Mouse (Mus musculus) CD4-positive, CD25-positive, alpha-beta regulatory T cell, adult 2 months (primary cell): Measurements from ENCODE around the gene Htr5b.

ENCODE experiments used
- DNase-seq: peaks from one replicate; pipeline ENCODE4 v3.0.0-alpha.2; 2012; ENCODE audit warnings: low read depth, low spot score

The Htr5b gene

DNA sequence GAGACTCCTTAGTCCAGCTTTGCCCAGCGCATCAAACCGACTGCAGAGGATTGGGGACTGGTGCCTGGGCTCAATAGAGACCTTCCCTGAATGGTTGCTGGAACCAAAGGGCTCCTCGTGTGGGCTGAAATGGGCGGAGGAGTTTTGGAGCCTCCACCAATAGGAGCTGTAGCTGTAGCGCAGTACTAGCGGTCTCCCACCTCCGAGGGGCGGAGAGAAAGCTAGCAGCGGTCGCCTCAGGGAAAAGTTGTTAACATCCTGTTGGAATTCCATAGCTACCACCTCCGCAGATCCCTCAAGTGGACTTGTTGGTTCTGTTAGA lies at the start of gene Htr5b:
Htr5b (minus strand) TSS at position 67 of the 322 bp plus-strand sequence.
- DNase-seq, result no peak

DNA sequence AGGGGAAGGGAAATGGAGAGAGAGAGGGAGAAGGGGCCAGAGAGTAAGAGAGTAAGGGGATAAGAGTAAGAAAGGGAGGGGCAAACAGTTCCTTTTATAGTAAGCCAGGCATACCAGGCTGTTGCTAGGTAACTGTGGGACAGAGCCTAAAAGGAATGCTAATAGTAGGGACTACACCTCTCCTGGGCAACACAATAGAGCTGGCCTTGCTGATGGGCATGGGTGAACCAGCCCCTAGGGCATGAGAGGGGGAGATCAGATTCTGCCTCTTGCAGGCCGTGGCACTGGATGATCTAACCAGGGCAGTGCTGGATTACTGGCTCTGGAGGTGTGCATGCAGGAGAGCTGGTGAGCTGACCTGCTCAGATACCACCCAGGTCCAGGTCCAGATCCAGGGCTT lies 49.2 kb upstream of the Htr5b start:
- no peak for DNase-seq

DNA sequence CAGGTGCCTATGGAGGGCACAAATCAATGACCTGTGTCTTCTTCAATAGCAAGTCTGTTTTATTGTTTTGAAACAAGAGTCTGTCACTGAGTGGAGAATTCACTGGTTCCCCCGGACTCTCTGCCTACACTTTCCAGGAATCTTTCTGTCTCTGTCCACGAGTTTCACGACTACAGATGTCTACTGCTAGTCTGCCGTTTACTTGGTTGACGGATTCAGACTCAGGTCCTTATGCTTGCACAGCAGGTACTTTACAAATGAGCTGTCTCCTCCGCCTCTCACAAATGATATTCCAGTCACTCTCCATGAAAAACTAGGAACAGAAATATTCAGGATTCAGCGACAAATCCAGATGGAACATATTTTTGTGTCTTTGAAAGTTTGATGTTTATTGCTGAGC lies 42.3 kb upstream of the Htr5b start:
- DNase-seq, result no peak

- peak; percentile 96 for DNase-seq
These were observed 39.5 kb upstream of the Htr5b start, which contains the start of gene Ddx18 for GRCm38 (mm10) chr1:121567521-121568489. Ddx18 (minus strand) TSS chr1:121567989.

- no peak for DNase-seq
These were observed 29.6 kb upstream of the Htr5b start for GRCm38 (mm10) chr1:121557861-121558260.

- DNase-seq, result no peak
These were observed 23.2 kb upstream of the Htr5b start for GRCm38 (mm10) chr1:121551457-121551835.

- DNase-seq, result no peak
These were observed 22.7 kb upstream of the Htr5b start for GRCm38 (mm10) chr1:121550801-121551456.

DNA sequence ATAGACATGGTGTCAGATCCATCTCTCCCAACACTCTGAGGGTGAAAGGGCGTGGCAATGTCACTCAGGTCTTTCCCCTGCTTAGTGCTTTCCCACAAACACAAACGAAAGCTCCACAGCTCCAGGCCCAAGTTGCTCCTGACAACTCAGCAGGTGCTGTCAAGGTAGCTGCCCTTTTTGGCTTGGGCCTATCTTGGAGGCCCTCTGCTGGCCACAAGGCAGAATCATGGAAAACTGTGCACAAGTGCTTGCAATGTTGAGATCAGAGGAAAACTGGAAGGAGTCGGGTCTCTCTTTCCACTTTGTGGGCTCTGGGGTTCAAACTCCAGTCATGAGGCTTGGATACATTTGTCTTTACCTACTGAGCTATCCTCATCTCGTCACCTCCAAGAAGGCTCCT lies 21.2 kb upstream of the Htr5b start:
- DNase-seq, result peak; percentile 7

GRCm38 (mm10) chr1:121548667-121549066 lies 20.4 kb upstream of the Htr5b start:
- no peak for DNase-seq

GRCm38 (mm10) chr1:121546844-121547243 lies 18.6 kb upstream of the Htr5b start:
- DNase-seq, result no peak

- DNase-seq, result no peak
These were observed 12.1 kb upstream of the Htr5b start for GRCm38 (mm10) chr1:121540361-121540760.

GRCm38 (mm10) chr1:121531439-121531838 lies 3.2 kb upstream of the Htr5b start:
- no peak for DNase-seq

GRCm38 (mm10) chr1:121529286-121529685 lies 1.0 kb upstream of the Htr5b start:
- no peak for DNase-seq

DNA sequence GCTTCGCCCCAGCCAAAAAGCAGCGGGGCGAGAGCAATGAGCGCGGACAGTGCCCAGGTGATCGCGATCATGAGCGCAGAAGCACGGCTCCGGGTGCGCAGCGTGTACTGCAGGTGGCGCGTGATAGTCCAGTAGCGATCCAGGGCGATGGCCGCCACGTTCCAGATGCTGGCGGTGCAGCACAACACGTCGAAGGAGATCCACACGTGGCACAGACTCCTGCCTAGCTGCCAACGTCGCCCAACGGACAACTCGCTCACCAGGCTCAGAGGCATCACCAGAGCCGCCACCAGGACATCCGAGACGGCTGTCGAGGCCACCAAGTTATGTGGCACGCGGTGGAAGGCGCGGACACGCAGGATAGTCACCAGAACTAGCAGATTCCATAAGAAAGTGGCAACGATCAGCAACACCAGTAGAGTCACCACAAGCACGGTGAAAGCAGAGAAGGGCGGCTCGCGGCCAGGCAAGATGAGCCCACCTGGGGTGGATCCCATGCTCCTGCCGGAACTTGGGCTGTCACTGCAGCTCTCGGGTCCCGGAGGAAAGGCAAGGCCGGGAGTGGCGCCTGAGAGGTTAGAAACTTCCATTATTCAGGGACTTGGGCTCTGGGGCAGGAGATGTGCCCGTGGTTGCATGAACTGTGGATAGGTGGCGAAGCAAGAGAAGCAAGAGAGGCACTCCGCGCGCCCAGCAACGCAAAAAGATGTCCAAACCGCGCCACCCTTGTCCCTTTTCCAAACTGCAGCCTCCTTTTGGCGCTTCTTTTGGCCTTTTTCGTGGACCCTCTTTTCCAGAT lies 466 bp downstream of the Htr5b start:
- no peak for DNase-seq

- DNase-seq, result no peak
These were observed 1.2 kb downstream of the Htr5b start for GRCm38 (mm10) chr1:121527061-121527460.

GRCm38 (mm10) chr1:121518609-121519008 lies 9.7 kb downstream of the Htr5b start:
- no peak for DNase-seq

GRCm38 (mm10) chr1:121511966-121512365 lies 16.3 kb downstream of the Htr5b start:
- DNase-seq, result no peak

GRCm38 (mm10) chr1:121511186-121511585 lies 17.1 kb downstream of the Htr5b start:
- no peak for DNase-seq

GRCm38 (mm10) chr1:121510420-121511140 lies 17.7 kb downstream of the Htr5b start:
- no peak for DNase-seq

DNA sequence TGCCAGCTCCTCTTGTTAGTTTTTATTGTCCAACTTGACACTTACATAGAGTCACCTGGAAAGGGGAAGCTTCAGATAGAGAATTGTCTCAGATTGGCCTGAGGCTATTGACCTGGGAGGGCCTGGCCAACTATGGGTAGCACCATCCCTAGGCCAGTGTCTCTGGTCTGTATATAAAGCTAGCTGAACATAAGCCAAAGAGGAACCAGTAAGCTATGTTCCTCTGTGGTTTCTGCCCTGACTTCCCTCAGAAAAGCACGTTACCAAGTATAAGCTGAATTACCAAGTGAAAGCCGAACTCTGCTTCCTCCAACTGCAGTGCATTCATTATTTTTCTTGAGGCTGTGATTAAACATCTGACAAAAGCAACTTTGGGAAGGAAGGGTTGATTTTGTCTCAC lies 19.5 kb downstream of the Htr5b start:
- DNase-seq, result no peak

DNA sequence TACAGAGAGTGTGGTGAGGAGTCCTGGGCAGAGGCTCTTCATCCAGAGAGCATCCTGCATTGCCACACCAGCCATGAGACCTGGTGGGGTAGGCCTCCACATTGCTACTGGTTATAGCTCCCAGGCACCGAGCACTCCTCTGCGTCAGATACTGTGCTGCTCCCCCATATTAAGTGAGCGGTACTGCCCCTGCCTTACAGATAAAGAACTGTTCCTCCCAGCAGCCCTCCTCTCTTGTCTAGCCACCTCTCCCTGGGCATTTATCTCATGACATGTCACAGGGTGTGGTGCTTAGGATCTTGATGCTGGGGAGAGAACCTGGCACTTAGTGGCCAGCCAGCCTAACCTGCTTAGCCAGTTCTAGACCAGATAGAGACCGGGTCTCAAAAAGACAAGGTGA lies 31.2 kb downstream of the Htr5b start:
- no peak for DNase-seq
